Mouse (Mus musculus) left cerebral cortex, postnatal 25 days (tissue): ENCODE measurements around the gene Rif1. TPM values are rescaled to one million over a fixed set of nuclear protein-coding genes. Genes with fewer than 3 reads are reported as not detected.
"Not testable (repeated sequence)": the region's sequence is repeated elsewhere in the genome, so short reads cannot be mapped to it uniquely, and the experiment has no call there.

ENCODE experiments used
- DNase-seq, 2 experiments: peaks; one replicate each; pipeline ENCODE4 v3.0.0; 2022; ENCODE audit warnings: low spot score in 2 of 2, mixed read lengths in 1 of 2
- intact Hi-C: fragments of 180-260 bp; cut with DNase I; formaldehyde crosslinking; loops from one replicate; pipeline ENCODE4 v1.15.1; 2025
- total RNA-seq, 2 experiments: library from RNA; stranded (reverse); gene quantifications; 2 replicates each; pipeline ENCODE4 v1.2.3; 2021

Gene Rif1
- total RNA-seq, 2 experiments from 2014 or later: 28.0 to 30.3 TPM

GRCm38 (mm10) chr2:52070816-52071215, 1.8 kb upstream of the Rif1 start:
- intact Hi-C loops: no loop called here
- no peak for DNase-seq

GRCm38 (mm10) chr2:52071241-52071991, 1.2 kb upstream of the Rif1 start:
- intact Hi-C loops: no loop called here
- no peak for DNase-seq

- no peak for DNase-seq
- intact Hi-C loops: loop anchor here (1.0 kb wide), 1 partner anchor 137 kb away; the partner anchor contains the start of gene Rbm43
These were observed 554 bp upstream of the Rif1 start for GRCm38 (mm10) chr2:52072065-52072490.

DNA sequence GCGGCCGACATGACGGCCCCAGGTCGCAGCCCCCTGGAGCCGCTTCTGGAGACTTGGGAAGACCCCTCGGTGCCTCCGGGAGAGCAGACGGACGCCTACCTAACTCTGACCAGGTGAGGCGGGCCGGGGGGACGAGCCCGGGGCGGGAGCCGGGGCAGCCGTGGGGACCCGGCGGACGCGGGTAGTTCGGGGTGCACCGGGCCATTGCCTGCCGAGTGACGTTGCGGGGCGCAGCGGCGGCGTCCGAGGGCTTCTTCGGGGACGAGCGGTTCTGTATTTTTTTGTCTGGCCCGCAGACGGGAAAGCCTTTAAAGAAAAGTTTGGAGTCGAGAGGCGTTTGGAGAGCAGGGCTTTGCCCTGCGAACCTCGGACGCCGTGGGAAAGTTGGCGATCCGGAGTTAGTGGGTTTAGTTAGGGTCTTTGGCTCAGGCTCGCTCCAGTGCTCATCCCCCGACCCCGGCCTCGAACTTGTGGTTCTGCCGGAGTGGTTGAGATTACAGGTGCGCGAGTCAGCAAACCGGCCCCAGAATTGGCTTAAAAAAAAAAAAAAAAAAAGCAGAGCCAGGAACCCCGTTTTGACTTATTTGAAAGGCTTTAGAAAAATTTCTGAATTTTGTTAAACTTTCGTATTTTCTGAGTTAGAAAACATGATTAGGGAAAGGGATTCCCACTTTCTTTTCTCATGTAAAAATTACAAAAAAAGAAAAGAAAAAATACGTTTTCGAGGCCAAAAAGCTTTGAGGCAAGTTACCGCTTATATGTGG, 691 bp downstream of the Rif1 start:
- no peak for DNase-seq
- intact Hi-C loops: no loop called here

DNA sequence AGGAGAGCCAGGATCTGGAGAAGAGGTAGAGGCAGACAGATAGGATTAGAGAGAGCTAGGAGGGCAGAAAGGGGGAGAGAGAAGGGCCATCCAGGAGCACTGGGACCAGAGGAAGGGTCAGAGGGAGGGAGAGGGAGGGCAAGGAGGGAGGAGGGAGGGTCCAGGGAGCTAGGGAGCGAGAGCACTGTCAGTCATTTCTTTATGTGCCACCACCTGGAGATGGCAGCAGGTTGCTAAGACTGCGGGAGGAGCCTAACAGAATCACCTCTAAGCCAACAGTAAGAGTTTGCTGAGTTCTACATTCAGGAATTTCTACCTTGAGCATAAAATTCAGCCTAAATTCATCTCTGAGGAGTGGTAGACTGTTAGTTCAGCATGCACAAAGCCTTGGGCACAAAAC, 6.0 kb downstream of the Rif1 start:
- no peak for DNase-seq
- intact Hi-C loops: no loop called here

GRCm38 (mm10) chr2:52084013-52084412, 11.4 kb downstream of the Rif1 start:
- DNase-seq: no peak
- intact Hi-C loops: no loop called here

GRCm38 (mm10) chr2:52084571-52084970, 11.9 kb downstream of the Rif1 start:
- DNase-seq: no peak
- intact Hi-C loops: no loop called here

DNA sequence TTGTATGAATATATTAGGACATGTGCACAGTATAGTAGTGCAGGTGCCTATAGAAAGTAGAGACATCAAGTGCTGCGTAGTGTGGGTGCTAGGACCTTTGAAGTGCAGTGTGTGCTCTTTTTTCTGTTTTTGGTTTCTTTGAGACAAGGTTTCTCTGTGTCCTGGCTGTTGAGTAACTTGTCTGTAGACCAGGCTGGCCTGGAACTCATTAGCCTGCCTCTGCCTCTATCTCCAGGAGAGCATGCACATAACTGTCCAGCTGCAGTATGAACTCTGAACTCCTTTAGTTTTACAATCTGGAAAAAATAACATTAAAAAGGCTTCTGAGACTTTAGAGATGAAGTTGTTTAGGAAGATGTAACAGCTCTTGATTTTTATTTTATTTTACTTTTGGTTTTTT, 41.5 kb downstream of the Rif1 start:
- intact Hi-C loops: loop anchor here (10.0 kb wide), 1 partner anchor 281 kb away; no protein-coding TSS in a partner anchor
- no peak for DNase-seq

DNA sequence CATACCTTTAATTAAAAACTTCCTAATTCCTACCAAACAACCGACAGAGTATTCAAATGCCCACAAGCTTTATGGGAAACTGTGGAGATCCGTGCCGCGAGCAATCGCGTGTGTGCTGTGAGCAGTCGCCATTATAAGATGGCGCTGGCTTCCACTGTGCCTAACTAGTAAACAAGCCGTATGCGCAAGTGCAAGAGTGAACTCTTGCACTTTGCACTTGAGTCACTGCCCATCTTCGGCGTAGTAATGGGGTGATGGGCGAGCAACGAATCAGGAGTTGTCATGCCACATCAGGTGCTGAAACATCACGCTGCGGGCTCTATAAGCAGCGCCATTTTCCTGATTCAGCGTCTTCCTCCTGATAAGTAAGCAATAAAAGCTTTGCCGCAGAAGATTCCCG, 58.7 kb downstream of the Rif1 start:
- DNase-seq, intact Hi-C loops: not testable (repeated sequence)

DNA sequence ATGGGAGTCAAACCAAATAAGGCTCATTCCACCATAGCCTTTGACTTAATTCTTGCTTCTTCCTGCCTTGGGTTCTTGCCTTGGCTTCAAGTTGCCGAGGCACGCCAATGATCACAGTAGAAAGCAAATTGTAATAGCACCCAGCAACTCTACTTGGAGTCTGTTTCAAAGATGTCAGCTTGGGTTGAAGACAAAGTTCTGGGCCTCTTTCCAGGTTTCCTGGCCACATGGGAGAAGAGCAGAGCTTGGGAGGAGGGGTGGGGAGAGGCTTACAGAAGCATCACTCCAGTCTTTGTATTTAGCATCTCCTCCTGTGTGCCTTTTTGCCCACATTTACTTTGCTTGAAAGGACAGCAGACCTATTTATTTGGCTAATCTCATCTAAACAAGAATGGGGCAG, 60.7 kb downstream of the Rif1 start:
- no peak for DNase-seq
- intact Hi-C loops: no loop called here

DNA sequence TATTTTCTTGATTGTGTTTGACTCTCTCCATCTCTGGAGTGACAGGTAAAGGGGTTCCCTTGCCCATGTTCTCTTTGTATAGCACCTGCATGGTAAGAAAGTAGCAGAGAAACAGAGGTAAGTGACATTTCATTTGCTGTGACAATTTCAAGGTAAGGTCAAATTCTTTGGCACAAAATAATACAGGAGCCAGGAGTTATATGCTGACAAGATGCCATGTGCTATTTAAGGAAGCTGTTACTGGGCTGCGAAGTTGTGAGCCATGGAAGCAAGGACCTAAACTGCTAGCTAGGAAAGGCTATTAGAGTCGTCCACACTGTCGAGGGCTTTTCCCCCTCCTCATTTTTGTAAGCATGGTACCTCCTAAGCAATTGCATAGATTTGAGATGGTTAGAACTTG, 80.4 kb downstream of the Rif1 start:
- intact Hi-C loops: no loop called here

DNA sequence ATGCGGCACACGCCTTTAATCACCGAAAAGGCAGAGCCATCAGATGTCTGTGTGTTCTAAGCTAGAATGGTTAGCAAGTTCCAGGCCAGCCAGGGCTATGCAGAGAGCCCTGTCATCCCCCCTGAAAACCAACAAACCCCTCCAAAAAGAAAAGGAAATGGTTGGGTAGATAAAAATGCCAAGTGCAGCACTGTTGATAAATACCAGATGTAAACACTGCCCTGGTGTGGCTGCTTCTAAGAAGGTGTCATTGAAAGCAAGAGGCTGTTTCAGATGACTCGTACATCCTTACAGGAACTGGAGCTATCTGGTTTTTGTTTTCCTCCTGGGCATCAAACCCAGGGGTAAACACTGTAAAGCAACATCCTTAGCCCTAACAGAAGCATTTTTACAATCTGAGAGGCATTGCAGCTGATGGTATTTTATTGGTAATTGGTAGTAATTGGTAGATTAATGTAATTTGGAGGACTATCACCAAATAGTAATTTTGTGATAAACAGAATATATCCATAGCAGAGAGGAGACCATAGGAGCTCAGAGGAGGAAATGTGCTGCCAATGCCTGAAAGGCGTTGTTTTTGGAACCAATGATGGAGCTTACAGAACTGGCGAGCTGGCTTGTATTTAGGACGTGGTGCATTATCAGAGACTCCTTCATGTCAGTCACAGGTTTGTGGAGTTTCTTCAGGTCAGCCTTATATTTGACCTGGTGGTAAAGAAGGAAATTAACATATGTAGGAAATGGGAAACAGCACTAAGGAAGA, 96.8 kb downstream of the Rif1 start:
- DNase-seq: no peak
- intact Hi-C loops: no loop called here

More for the DNA sequence above, 80.4 kb downstream of the Rif1 start:
- no peak for DNase-seq

Other genes starting within 250 kb of the Rif1 start
- gene Rbm43, start 137.7 kb upstream of the Rif1 start, total RNA-seq: 10 to 100 TPM; 15.2 to 16.5 TPM
- 1 to 10 TPM; 1.1 to 2.4 TPM for gene Nmi, start 99.3 kb upstream of the Rif1 start, total RNA-seq
- gene Tnfaip6, start 34.8 kb upstream of the Rif1 start, total RNA-seq: 1 to 10 TPM; 4.6 to 5.2 TPM